Mouse (Mus musculus) heart, embryonic 12.5 days (tissue): Measurements from ENCODE around the gene Ppm1n. TPM values are rescaled to one million over a fixed set of nuclear protein-coding genes. Genes with fewer than 3 reads are reported as not detected.

Source experiments
- ATAC-seq: fragments of 200-750 bp; cut with Nextera tagmentation; 2 replicates; pipeline ENCODE4 v1.8.0; 2017; ENCODE audit warnings: moderate TSS enrichment, moderate library complexity; ENCODE audit not compliant: insufficient number of reproducible peaks, low FRiP score
- H3K27ac ChIP-seq: fragments of 300-500 bp; sonication (generic); 2 replicates; pipeline ENCODE4 v1.5.1; 2016; ENCODE audit warnings: mild to moderate bottlenecking, moderate library complexity; ENCODE audit not compliant: poor library complexity, severe bottlenecking
- H3K27me3 ChIP-seq: fragments of 300-500 bp; sonication (generic); replicated peaks from 2 replicates; pipeline ENCODE4 v1.6.1; 2016; ENCODE audit warnings: mild to moderate bottlenecking, moderate library complexity
- H3K36me3 ChIP-seq: fragments of 300-500 bp; sonication (generic); 2 replicates; pipeline ENCODE4 v1.6.1; 2016; ENCODE audit warnings: mild to moderate bottlenecking, moderate library complexity
- H3K4me1 ChIP-seq: fragments of 300-500 bp; sonication (generic); replicated peaks from 2 replicates; pipeline ENCODE4 v1.6.1; 2016; ENCODE audit warnings: mild to moderate bottlenecking
- H3K4me2 ChIP-seq: fragments of 300-500 bp; sonication (generic); 2 replicates; pipeline ENCODE4 v1.6.1; 2016; ENCODE audit warnings: mild to moderate bottlenecking, moderate library complexity
- H3K4me3 ChIP-seq: fragments of 300-500 bp; sonication (generic); 2 replicates; pipeline ENCODE4 v1.5.1; 2016; ENCODE audit warnings: mild to moderate bottlenecking
- H3K9ac ChIP-seq: fragments of 300-500 bp; sonication (generic); 2 replicates; pipeline ENCODE4 v1.6.1; 2016; ENCODE audit warnings: mild to moderate bottlenecking, moderate library complexity
- H3K9me3 ChIP-seq: fragments of 300-500 bp; sonication (generic); replicated peaks from 2 replicates; pipeline ENCODE4 v1.6.1; 2016; ENCODE audit warnings: mild to moderate bottlenecking, moderate library complexity
- WGBS: fragments of 180-500 bp; shearing (Covaris S2); methylation state at CpG from one replicate; pipeline ENCODE4 v1.1.7; 2016; 5-methylcytosine and 5-hydroxymethylcytosine counted together
- polyA plus RNA-seq: library from polyadenylated mRNA; unstranded; fragments of >200 nt; fragmentation: Nextera tagmentation; extraction: Ambion mirVana; gene quantifications from 2 replicates; pipeline ENCODE4 v1.2.1, GENCODE M21; 2016

Gene Ppm1n
- polyA plus RNA-seq, 1 experiment from 2014 or later, result not detected

GRCm38 (mm10) chr7:19319458-19319857 lies 39.6 kb upstream of the Ppm1n start:
- H3K27me3 ChIP-seq, result 0 out of 2 replicates have a peak, but pooled peaks cover 8% of the 10 kb centered on the region
- WGBS, result 20% methylated on average over 9 of the region's 9 CpGs
- no peaks in the 10 kb centered on the region for H3K36me3 ChIP-seq
- H3K4me3 ChIP-seq, result peak overlapping the region; percentile 48
- peaks cover 36% of the 10 kb centered on the region for H3K4me1 ChIP-seq
- peak; percentile 65 for ATAC-seq
- H3K9ac ChIP-seq, result peak overlapping the region; percentile 65
- H3K9me3 ChIP-seq, result no peaks in the 10 kb centered on the region
- H3K27ac ChIP-seq, result no peak overlapping the region
- H3K4me2 ChIP-seq, result peak overlapping the region; percentile 75

GRCm38 (mm10) chr7:19318676-19319075 lies 38.8 kb upstream of the Ppm1n start:
- no peaks in the 10 kb centered on the region for H3K36me3 ChIP-seq
- H3K27me3 ChIP-seq, result 0 out of 2 replicates have a peak, but pooled peaks cover 8% of the 10 kb centered on the region
- ATAC-seq, result no peak
- H3K4me2 ChIP-seq, result no peak overlapping the region
- no peak overlapping the region for H3K27ac ChIP-seq
- no peaks in the 10 kb centered on the region for H3K9me3 ChIP-seq
- no peak overlapping the region for H3K9ac ChIP-seq
- WGBS, result 74% methylated on average over 7 of the region's 7 CpGs
- H3K4me3 ChIP-seq, result no peak overlapping the region
- peaks cover 36% of the 10 kb centered on the region for H3K4me1 ChIP-seq

- no peak overlapping the region for H3K4me3 ChIP-seq
- H3K36me3 ChIP-seq, result no peaks in the 10 kb centered on the region
- no peak overlapping the region for H3K4me2 ChIP-seq
- H3K9me3 ChIP-seq, result no peaks in the 10 kb centered on the region
- peaks cover 36% of the 10 kb centered on the region for H3K4me1 ChIP-seq
- WGBS, result 63% methylated on average over 2 of the region's 2 CpGs
- H3K27me3 ChIP-seq, result peaks cover 12% of the 10 kb centered on the region; the same call in 1 of the 2 replicates
- ATAC-seq, result no peak
- no peak overlapping the region for H3K27ac ChIP-seq
- H3K9ac ChIP-seq, result 0 out of 2 replicates have a peak overlapping the region, but pooled peaks have one; percentile 27
These were observed 38.3 kb upstream of the Ppm1n start for GRCm38 (mm10) chr7:19318201-19318600.

GRCm38 (mm10) chr7:19316451-19317161 lies 36.7 kb upstream of the Ppm1n start:
- Histone ChIP-seq H3K9ac (0 out of 2 replicates have a peak overlapping the region, but pooled peaks have one; percentile 2), H3K36me3 (no peaks in the 10 kb centered on the region), H3K27me3 (peaks cover 14% of the 10 kb centered on the region; the same call in 1 of the 2 replicates), H3K4me1 (peaks cover 26% of the 10 kb centered on the region), H3K27ac (no peak overlapping the region), H3K4me3 (no peak overlapping the region), H3K9me3 (no peaks in the 10 kb centered on the region), H3K4me2 (no peak overlapping the region)
- WGBS, result 48% methylated on average over 14 of the region's 14 CpGs
- ATAC-seq, result no peak

GRCm38 (mm10) chr7:19314033-19314432 lies 34.2 kb upstream of the Ppm1n start:
- no peak overlapping the region for H3K4me3 ChIP-seq
- no peaks in the 10 kb centered on the region for H3K9me3 ChIP-seq
- H3K27me3 ChIP-seq, result peaks cover 14% of the 10 kb centered on the region; the same call in 1 of the 2 replicates
- no peaks in the 10 kb centered on the region for H3K36me3 ChIP-seq
- no peak for ATAC-seq
- H3K27ac ChIP-seq, result no peak overlapping the region
- no peak overlapping the region for H3K9ac ChIP-seq
- H3K4me2 ChIP-seq, result no peak overlapping the region
- H3K4me1 ChIP-seq, result peaks cover 15% of the 10 kb centered on the region
- 42% methylated on average over 5 of the region's 5 CpGs for WGBS

- Histone ChIP-seq H3K27ac (no peak overlapping the region), H3K4me3 (no peak overlapping the region), H3K27me3 (peaks cover 18% of the 10 kb centered on the region), H3K4me2 (no peak overlapping the region), H3K36me3 (no peaks in the 10 kb centered on the region), H3K9ac (no peak overlapping the region), H3K4me1 (peaks cover 19% of the 10 kb centered on the region), H3K9me3 (no peaks in the 10 kb centered on the region)
- WGBS, result 27% methylated on average over 4 of the region's 4 CpGs
- ATAC-seq, result no peak
These were observed 32.1 kb upstream of the Ppm1n start for GRCm38 (mm10) chr7:19311991-19312390.

- peak within 1 kb of the TSS; percentile 67 for H3K9ac ChIP-seq
- peak within 1 kb of the TSS; percentile 73 for H3K4me3 ChIP-seq
- H3K27me3 ChIP-seq, result peaks cover 30% of the 10 kb centered on the region
- no peaks in the 10 kb centered on the region for H3K36me3 ChIP-seq
- no peaks in the 10 kb centered on the region for H3K9me3 ChIP-seq
- peaks cover 17% of the 10 kb centered on the region for H3K4me1 ChIP-seq
- H3K4me2 ChIP-seq, result peak within 1 kb of the TSS; percentile 100
- WGBS, result under 1% methylated on average over 49 of the region's 49 CpGs
- peak within 1 kb of the TSS; percentile 60; the same call in 1 of the 2 replicates for H3K27ac ChIP-seq
- peak; percentile 86 for ATAC-seq
These were observed 30.2 kb upstream of the Ppm1n start, which contains the start of gene Fosb for GRCm38 (mm10) chr7:19309884-19310641. Gene Fosb, minus strand, starts transcription at chr7:19310051.

- peak overlapping the region; percentile 60; the same call in 1 of the 2 replicates for H3K27ac ChIP-seq
- peaks cover 37% of the 10 kb centered on the region for H3K27me3 ChIP-seq
- peak overlapping the region; percentile 67 for H3K9ac ChIP-seq
- H3K4me2 ChIP-seq, result peak overlapping the region; percentile 100
- no peaks in the 10 kb centered on the region for H3K9me3 ChIP-seq
- no peak for ATAC-seq
- H3K4me3 ChIP-seq, result peak overlapping the region; percentile 73
- under 1% methylated on average over 48 of the region's 48 CpGs for WGBS
- peaks cover 24% of the 10 kb centered on the region for H3K4me1 ChIP-seq
- H3K36me3 ChIP-seq, result no peaks in the 10 kb centered on the region
These were observed 29.5 kb upstream of the Ppm1n start for GRCm38 (mm10) chr7:19309278-19309883.

DNA sequence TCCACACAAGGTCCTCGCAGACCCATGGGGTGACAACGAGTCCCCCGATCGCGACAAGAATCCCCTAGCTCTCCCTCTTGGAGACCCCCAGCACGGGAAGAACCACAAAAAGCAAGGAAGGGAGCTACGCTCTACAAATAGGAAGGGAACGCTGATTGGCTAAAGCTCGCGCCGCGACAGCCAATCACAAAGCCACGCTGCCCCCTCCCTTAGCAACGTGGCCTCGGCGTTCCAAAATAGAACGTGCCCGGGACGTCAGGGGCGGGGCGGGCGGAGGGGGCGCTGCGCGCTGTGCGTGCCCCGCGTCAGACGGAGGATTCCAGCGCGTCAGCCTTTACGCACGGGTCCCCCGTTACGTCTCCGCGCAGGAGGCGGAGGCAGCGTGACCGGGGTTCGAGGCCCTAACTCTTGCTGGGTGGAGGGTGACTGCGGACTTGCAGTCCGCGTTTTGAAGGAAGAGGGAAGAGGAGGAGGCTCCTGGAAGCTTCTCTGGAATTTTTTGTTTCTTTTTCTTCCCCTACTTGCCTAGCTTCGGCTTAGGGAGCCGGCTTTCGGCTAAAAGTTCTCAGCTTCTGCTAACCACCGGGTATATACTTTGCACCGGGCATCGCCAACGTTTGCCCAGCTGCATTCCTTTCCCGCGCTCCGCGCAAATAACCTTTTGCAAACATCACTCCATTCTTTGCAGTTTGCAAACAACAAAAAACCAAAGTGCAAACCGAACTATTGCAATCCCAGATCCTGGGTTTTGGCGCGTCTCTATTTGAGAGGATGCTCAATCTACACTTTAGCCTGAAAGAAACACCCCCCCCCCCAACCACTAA lies 28.8 kb upstream of the Ppm1n start:
- peaks cover 44% of the 10 kb centered on the region for H3K27me3 ChIP-seq
- H3K4me1 ChIP-seq, result peaks cover 31% of the 10 kb centered on the region
- ATAC-seq, result peak; percentile 87

DNA sequence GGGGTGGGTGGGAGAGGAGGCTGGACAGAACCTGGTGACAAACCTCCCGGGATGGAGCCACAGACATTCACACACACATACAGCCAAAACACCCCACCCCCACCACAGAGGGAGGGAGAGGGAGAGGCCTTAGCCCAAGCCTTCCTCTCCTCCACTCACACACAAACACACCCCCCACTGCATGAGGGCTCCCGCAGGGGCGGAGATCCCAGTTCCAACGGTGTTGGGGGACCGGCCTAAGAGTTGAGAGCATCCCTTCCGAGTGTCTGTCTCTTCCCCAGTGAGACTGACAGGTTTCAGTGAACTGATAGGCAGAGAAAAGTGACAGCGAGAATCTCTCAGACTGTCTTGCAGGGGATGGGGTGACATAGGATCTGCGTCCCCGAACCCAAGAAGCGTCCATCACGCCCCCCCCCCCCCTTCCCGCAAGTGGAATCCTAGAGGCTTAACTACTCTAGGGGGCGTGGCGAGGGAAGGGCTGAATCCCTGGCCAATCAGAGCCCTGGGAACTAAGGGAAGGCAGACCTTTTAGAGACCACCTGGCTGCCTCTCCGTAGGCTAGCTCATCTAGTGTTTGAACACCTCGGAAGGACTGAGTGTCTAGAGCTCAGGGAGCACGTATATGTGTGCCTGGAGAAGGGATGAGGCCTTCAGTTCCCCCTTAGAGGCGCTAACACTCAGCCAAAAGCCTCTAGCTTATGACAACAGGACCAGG lies 28.0 kb upstream of the Ppm1n start:
- Histone ChIP-seq H3K4me1 (peaks cover 34% of the 10 kb centered on the region), H3K4me2 (peak overlapping the region; percentile 100), H3K4me3 (peak overlapping the region; percentile 73), H3K9ac (peak overlapping the region; percentile 67), H3K27me3 (peaks cover 45% of the 10 kb centered on the region), H3K36me3 (no peaks in the 10 kb centered on the region), H3K9me3 (no peaks in the 10 kb centered on the region), H3K27ac (peak overlapping the region; percentile 72)
- peak; percentile 63 for ATAC-seq
- under 1% methylated on average over 18 of the region's 18 CpGs for WGBS

More for the DNA sequence above, 28.8 kb upstream of the Ppm1n start:
- H3K27ac ChIP-seq, result peak overlapping the region; percentile 72
- peak overlapping the region; percentile 67 for H3K9ac ChIP-seq
- H3K36me3 ChIP-seq, result no peaks in the 10 kb centered on the region
- peak overlapping the region; percentile 73 for H3K4me3 ChIP-seq
- WGBS, result under 1% methylated on average over 58 of the region's 58 CpGs
- H3K9me3 ChIP-seq, result no peaks in the 10 kb centered on the region
- H3K4me2 ChIP-seq, result peak overlapping the region; percentile 100
